Mouse (Mus musculus) hindbrain, embryonic 16.5 days (tissue): Measurements from ENCODE around the gene Adprm. TPM values are rescaled to one million over a fixed set of nuclear protein-coding genes. Genes with fewer than 3 reads are reported as not detected.

Experiments
- ATAC-seq: fragments of 200-750 bp; cut with Nextera tagmentation; 2 replicates; pipeline ENCODE4 v1.8.0; 2017; ENCODE audit warnings: moderate TSS enrichment, moderate library complexity
- H3K27ac ChIP-seq: fragments of 300-500 bp; sonication (generic); 2 replicates; pipeline ENCODE4 v1.5.1; 2014; ENCODE audit warnings: low read depth, mild to moderate bottlenecking, control low read depth, low read length, moderate library complexity
- H3K27me3 ChIP-seq: fragments of 300-500 bp; sonication (generic); replicated peaks from 2 replicates; pipeline ENCODE4 v1.6.1; 2014; ENCODE audit warnings: low read length; ENCODE audit not compliant: control insufficient read depth, insufficient read depth
- H3K36me3 ChIP-seq: fragments of 300-500 bp; sonication (generic); 2 replicates; pipeline ENCODE4 v1.6.1; 2014; ENCODE audit warnings: mild to moderate bottlenecking, low read length, moderate library complexity, mixed read lengths; ENCODE audit not compliant: control insufficient read depth, insufficient read depth
- H3K4me1 ChIP-seq: fragments of 300-500 bp; sonication (generic); 2 replicates; pipeline ENCODE4 v1.6.1; 2014; ENCODE audit warnings: low read depth, low read length; ENCODE audit not compliant: control insufficient read depth, insufficient read depth
- H3K4me2 ChIP-seq: fragments of 300-500 bp; sonication (generic); 2 replicates; pipeline ENCODE4 v1.6.1; 2014; ENCODE audit warnings: mild to moderate bottlenecking, low read length, control low read depth, moderate library complexity
- H3K4me3 ChIP-seq: fragments of 300-500 bp; sonication (generic); 2 replicates; pipeline ENCODE4 v1.5.1; 2014; ENCODE audit warnings: mild to moderate bottlenecking, low read length, control low read depth, moderate library complexity
- H3K9ac ChIP-seq: fragments of 300-500 bp; sonication (generic); 2 replicates; pipeline ENCODE4 v1.6.1; 2014; ENCODE audit warnings: low read depth, mild to moderate bottlenecking, control low read depth, low read length, moderate library complexity
- H3K9me3 ChIP-seq: fragments of 300-500 bp; sonication (generic); 2 replicates; pipeline ENCODE4 v1.6.1; 2014; ENCODE audit warnings: mild to moderate bottlenecking, low read length, moderate library complexity; ENCODE audit not compliant: control insufficient read depth
- WGBS: fragments of 180-500 bp; shearing (Covaris S2); extraction: QIAGEN DNeasy Blood & Tissue Kit; methylation state at CpG from one replicate; pipeline ENCODE4 v1.1.7; 2014; 5-methylcytosine and 5-hydroxymethylcytosine counted together
- polyA plus RNA-seq: library from polyadenylated mRNA; unstranded; fragments of >200 nt; fragmentation: Nextera tagmentation; extraction: Ambion mirVana; gene quantifications from 2 replicates; pipeline ENCODE4 v1.2.1, GENCODE M21; 2015

Gene Adprm
- polyA plus RNA-seq = 30.3 and 30.8 TPM in 2 replicates

GRCm38 (mm10) chr11:67052321-67052952 lies at the start of gene Adprm, which contains the start of gene Sco1:
TSS of gene Adprm (minus strand) at chr11:67052594.
TSS of gene Sco1 (plus strand) at chr11:67052670.
- Histone ChIP-seq H3K36me3 (peaks cover 9% of the 10 kb centered on the region), H3K27me3 (no peaks in the 10 kb centered on the region), H3K4me1 (peaks cover 14% of the 10 kb centered on the region), H3K9me3 (no peaks in the 10 kb centered on the region), H3K4me2 (peak within 1 kb of the TSS; percentile 78), H3K9ac (peak within 1 kb of the TSS; percentile 89), H3K4me3 (peak within 1 kb of the TSS; percentile 99), H3K27ac (peak within 1 kb of the TSS; percentile 89)
- peak; percentile 98 for ATAC-seq
- under 1% methylated on average over 49 of the region's 50 CpGs for WGBS

- ATAC-seq = no peak
- Histone ChIP-seq H3K4me1 (no peaks in the 10 kb centered on the region; the same call in 1 of the 2 replicates), H3K9me3 (no peaks in the 10 kb centered on the region), H3K36me3 (no peaks in the 10 kb centered on the region), H3K27me3 (no peaks in the 10 kb centered on the region), H3K4me2 (no peak overlapping the region), H3K9ac (no peak overlapping the region), H3K27ac (no peak overlapping the region), H3K4me3 (no peak overlapping the region)
- 31% methylated on average over 8 of the region's 8 CpGs for WGBS
Measured at GRCm38 (mm10) chr11:67101713-67102112, 49.3 kb upstream of the Adprm start.

- 36% methylated on average over 6 of the region's 6 CpGs for WGBS
Measured at GRCm38 (mm10) chr11:67100169-67100568, 47.8 kb upstream of the Adprm start.

DNA sequence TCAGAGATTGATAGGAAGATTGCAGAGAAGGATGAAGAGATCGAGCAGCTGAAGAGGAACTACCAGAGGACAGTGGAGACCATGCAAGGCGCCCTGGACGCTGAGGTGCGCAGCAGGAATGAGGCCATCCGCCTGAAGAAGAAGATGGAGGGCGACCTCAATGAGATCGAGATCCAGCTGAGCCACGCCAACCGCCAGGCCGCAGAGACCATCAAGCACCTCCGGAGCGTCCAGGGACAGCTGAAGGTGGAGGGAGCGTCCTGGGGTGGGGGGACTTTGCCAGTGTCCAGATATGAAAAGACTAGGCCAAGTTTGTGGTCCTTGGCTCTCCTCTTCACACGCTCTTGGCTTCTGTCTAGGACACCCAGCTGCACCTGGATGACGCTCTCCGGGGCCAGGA lies 46.8 kb upstream of the Adprm start:
- no peaks in the 10 kb centered on the region for H3K36me3 ChIP-seq
- H3K4me2 ChIP-seq = no peak overlapping the region
- H3K9me3 ChIP-seq = no peaks in the 10 kb centered on the region
- ATAC-seq = no peak
- H3K9ac ChIP-seq = no peak overlapping the region
- H3K4me3 ChIP-seq = no peak overlapping the region
- H3K27me3 ChIP-seq = no peaks in the 10 kb centered on the region; the same call in 1 of the 2 replicates
- WGBS = 98% methylated on average over 16 of the region's 16 CpGs
- H3K4me1 ChIP-seq = no peaks in the 10 kb centered on the region
- H3K27ac ChIP-seq = no peak overlapping the region

More at GRCm38 (mm10) chr11:67100169-67100568, 47.8 kb upstream of the Adprm start:
- no peak overlapping the region for H3K9ac ChIP-seq
- no peaks in the 10 kb centered on the region for H3K27me3 ChIP-seq
- no peak overlapping the region for H3K4me2 ChIP-seq
- H3K4me1 ChIP-seq = no peaks in the 10 kb centered on the region
- H3K9me3 ChIP-seq = no peaks in the 10 kb centered on the region
- no peak for ATAC-seq
- H3K36me3 ChIP-seq = no peaks in the 10 kb centered on the region
- H3K27ac ChIP-seq = no peak overlapping the region
- no peak overlapping the region for H3K4me3 ChIP-seq

- ATAC-seq = no peak
- 81% methylated on average over 11 of the region's 11 CpGs for WGBS
- no peaks in the 10 kb centered on the region for H3K9me3 ChIP-seq
Measured at GRCm38 (mm10) chr11:67098427-67098826, 46.0 kb upstream of the Adprm start.

GRCm38 (mm10) chr11:67097709-67098108 lies 45.3 kb upstream of the Adprm start:
- H3K27ac ChIP-seq = no peak overlapping the region
- no peak overlapping the region for H3K9ac ChIP-seq
- no peak for ATAC-seq
- no peaks in the 10 kb centered on the region for H3K4me1 ChIP-seq
- WGBS = 93% methylated on average over 10 of the region's 10 CpGs
- no peak overlapping the region for H3K4me2 ChIP-seq
- no peaks in the 10 kb centered on the region; the same call in 1 of the 2 replicates for H3K27me3 ChIP-seq
- no peak overlapping the region for H3K4me3 ChIP-seq
- no peaks in the 10 kb centered on the region for H3K9me3 ChIP-seq
- H3K36me3 ChIP-seq = no peaks in the 10 kb centered on the region

More at GRCm38 (mm10) chr11:67098427-67098826, 46.0 kb upstream of the Adprm start:
- Histone ChIP-seq H3K36me3 (no peaks in the 10 kb centered on the region), H3K27ac (no peak overlapping the region), H3K4me3 (no peak overlapping the region), H3K9ac (no peak overlapping the region), H3K27me3 (no peaks in the 10 kb centered on the region; the same call in 1 of the 2 replicates), H3K4me1 (no peaks in the 10 kb centered on the region), H3K4me2 (no peak overlapping the region)

- Histone ChIP-seq H3K9me3 (no peaks in the 10 kb centered on the region), H3K27ac (no peak overlapping the region), H3K4me3 (no peak overlapping the region), H3K4me1 (no peaks in the 10 kb centered on the region), H3K27me3 (no peaks in the 10 kb centered on the region; the same call in 1 of the 2 replicates), H3K4me2 (no peak overlapping the region), H3K9ac (no peak overlapping the region), H3K36me3 (no peaks in the 10 kb centered on the region)
- ATAC-seq = no peak
- 83% methylated on average over 29 of the region's 29 CpGs for WGBS
Measured at GRCm38 (mm10) chr11:67094470-67094869, 42.1 kb upstream of the Adprm start.

GRCm38 (mm10) chr11:67093652-67094051 lies 41.3 kb upstream of the Adprm start:
- Histone ChIP-seq H3K9me3 (no peaks in the 10 kb centered on the region), H3K36me3 (no peaks in the 10 kb centered on the region), H3K9ac (no peak overlapping the region), H3K27me3 (no peaks in the 10 kb centered on the region; the same call in 1 of the 2 replicates), H3K4me1 (no peaks in the 10 kb centered on the region), H3K27ac (no peak overlapping the region), H3K4me2 (no peak overlapping the region), H3K4me3 (no peak overlapping the region)
- ATAC-seq = no peak
- WGBS = 98% methylated on average over 5 of the region's 5 CpGs

GRCm38 (mm10) chr11:67093201-67093600 lies 40.8 kb upstream of the Adprm start:
- no peaks in the 10 kb centered on the region for H3K4me1 ChIP-seq
- ATAC-seq = no peak

More at GRCm38 (mm10) chr11:67093201-67093600, 40.8 kb upstream of the Adprm start:
- Histone ChIP-seq H3K9ac (no peak overlapping the region), H3K4me3 (no peak overlapping the region), H3K27me3 (no peaks in the 10 kb centered on the region; the same call in 1 of the 2 replicates), H3K4me2 (no peak overlapping the region), H3K9me3 (no peaks in the 10 kb centered on the region), H3K36me3 (no peaks in the 10 kb centered on the region), H3K27ac (no peak overlapping the region)
- WGBS = 79% methylated on average over 9 of the region's 9 CpGs
